Mouse (Mus musculus) kidney, postnatal 0 days (tissue): ENCODE data around the gene St8sia2. TPM values are rescaled to one million over a fixed set of nuclear protein-coding genes. Genes with fewer than 3 reads are reported as not detected.
"Not testable (repeated sequence)": the region's sequence is repeated elsewhere in the genome, so short reads cannot be mapped to it uniquely, and the experiment has no call there.

ENCODE experiments used
- ATAC-seq: fragments of 200-750 bp; cut with Nextera tagmentation; replicated peaks from 2 replicates; pipeline ENCODE4 v1.8.0; 2017; ENCODE audit warnings: low read depth, moderate number of reproducible peaks, moderate TSS enrichment, moderate library complexity; ENCODE audit not compliant: low FRiP score
- DNase-seq: peaks from one replicate; pipeline ENCODE4 v3.0.0-alpha.2; 2016; ENCODE audit warnings: low spot score
- H3K27ac ChIP-seq: fragments of 300-500 bp; sonication (generic); 2 replicates; pipeline ENCODE4 v1.5.1; 2014; ENCODE audit warnings: mild to moderate bottlenecking
- H3K27me3 ChIP-seq: fragments of 300-500 bp; sonication (generic); 2 replicates; pipeline ENCODE4 v1.6.1; 2014; ENCODE audit warnings: low read length, mixed read lengths; ENCODE audit not compliant: insufficient read depth
- H3K36me3 ChIP-seq: fragments of 300-500 bp; sonication (generic); 2 replicates; pipeline ENCODE4 v1.6.1; 2014; ENCODE audit warnings: low read length, mixed read lengths; ENCODE audit not compliant: insufficient read depth
- H3K4me1 ChIP-seq: fragments of 300-500 bp; sonication (generic); replicated peaks from 2 replicates; pipeline ENCODE4 v1.6.1; 2014; ENCODE audit warnings: antibody characterized with exemption, low read length, mixed read lengths; ENCODE audit not compliant: insufficient read depth
- H3K4me2 ChIP-seq: fragments of 300-500 bp; sonication (generic); 2 replicates; pipeline ENCODE4 v1.6.1; 2014; ENCODE audit warnings: mild to moderate bottlenecking, low read length, moderate library complexity, mixed read lengths
- H3K4me3 ChIP-seq: fragments of 300-500 bp; sonication (generic); replicated peaks from 2 replicates; pipeline ENCODE4 v1.5.1; 2014; ENCODE audit warnings: low read depth, low read length
- H3K9ac ChIP-seq: fragments of 300-500 bp; sonication (generic); 2 replicates; pipeline ENCODE4 v1.6.1; 2014; ENCODE audit warnings: low read depth, low read length
- H3K9me3 ChIP-seq: fragments of 300-500 bp; sonication (generic); replicated peaks from 2 replicates; pipeline ENCODE4 v1.6.1; 2016; ENCODE audit warnings: low read length, inconsistent platforms, mixed read lengths
- CTCF ChIP-seq: IDR thresholded peaks from 2 replicates; pipeline ENCODE4 v1.5.1; 2016; ENCODE audit warnings: antibody characterized with exemption, low read depth, mild to moderate bottlenecking, moderate library complexity
- WGBS: fragments of 180-500 bp; shearing (Covaris S2); extraction: QIAGEN DNeasy Blood & Tissue Kit; methylation state at CpG from one replicate; pipeline ENCODE4 v1.1.7; 2014; 5-methylcytosine and 5-hydroxymethylcytosine counted together
- polyA plus RNA-seq: library from polyadenylated mRNA; unstranded; fragments of >200 nt; fragmentation: Nextera tagmentation; extraction: Ambion mirVana; gene quantifications from 2 replicates; pipeline ENCODE4 v1.2.1, GENCODE M21; 2015

St8sia2 gene
- polyA plus RNA-seq, 1 experiment from 2014 or later = 5.1 TPM

DNA sequence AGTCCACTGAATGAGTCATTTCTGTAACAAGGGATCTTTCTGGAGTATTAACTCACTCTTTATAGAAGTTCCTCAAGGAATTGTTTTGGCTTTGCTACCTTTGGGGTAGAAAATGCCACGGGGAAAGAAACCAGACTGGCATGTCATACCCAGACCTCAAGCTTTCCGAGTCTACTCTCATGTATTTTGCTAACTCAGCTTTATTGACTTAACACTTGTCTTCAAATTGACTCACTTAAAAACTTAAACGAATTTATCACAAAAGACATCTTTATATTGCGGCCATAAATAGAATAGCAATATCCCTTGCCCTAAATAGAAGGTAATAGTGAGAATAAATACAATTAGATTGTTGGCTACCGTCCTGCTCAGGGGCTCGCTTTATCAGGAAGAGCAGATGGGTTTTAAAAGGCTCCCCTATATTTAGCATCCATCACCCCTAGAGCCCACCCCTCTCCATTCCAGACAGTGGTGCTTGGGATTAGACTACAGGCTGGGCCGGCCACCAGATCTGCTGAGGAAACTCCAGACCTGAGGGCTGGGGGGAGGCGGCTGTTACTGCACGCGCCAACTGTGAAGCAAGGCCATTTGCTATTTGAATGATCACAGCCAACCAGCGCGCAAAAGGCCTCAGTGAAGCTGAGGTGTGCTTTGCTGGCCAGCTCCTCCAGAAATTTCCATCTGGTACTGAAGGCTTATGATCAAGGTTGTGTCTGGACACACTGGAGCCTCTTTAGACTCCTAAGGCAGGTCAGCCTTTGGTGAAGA, 12.6 kb downstream of the St8sia2 start:
- DNase-seq = no peak
- Histone ChIP-seq H3K4me2 (no peak overlapping the region), H3K27ac (no peak overlapping the region), H3K9ac (no peak overlapping the region), H3K4me3 (no peak overlapping the region), H3K4me1 (no peaks in the 10 kb centered on the region), H3K27me3 (no peaks in the 10 kb centered on the region), H3K36me3 (no peaks in the 10 kb centered on the region), H3K9me3 (no peaks in the 10 kb centered on the region)
- no peak for ATAC-seq
- WGBS = 52% methylated on average over 12 of the region's 12 CpGs
- no peak for TF ChIP-seq CTCF

DNA sequence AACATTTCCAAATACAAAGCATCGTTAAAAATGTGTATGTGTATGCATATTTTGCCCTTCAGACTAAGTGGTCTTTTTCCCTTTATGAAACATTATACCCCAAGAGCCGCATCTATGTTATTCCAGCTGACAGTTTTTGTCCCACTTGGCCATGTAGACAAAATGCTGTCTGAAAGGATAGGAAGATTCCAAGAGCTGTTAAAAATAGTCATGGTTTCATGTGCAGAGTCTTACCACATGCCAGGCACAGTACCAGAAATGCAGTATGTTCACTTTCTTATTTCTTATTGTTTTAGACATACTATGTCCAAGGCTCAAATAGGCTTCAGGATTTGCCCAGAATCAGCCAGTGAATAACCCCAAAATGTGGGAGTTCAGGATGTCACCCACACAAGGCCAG, 24.1 kb downstream of the St8sia2 start:
- no peak overlapping the region for H3K4me2 ChIP-seq
- H3K27me3 ChIP-seq = no peaks in the 10 kb centered on the region
- no peak for ATAC-seq
- no peaks in the 10 kb centered on the region for H3K36me3 ChIP-seq
- H3K9me3 ChIP-seq = no peaks in the 10 kb centered on the region
- no peak for DNase-seq
- 96% methylated on average over 2 of the region's 2 CpGs for WGBS
- no peak overlapping the region for H3K9ac ChIP-seq
- no peak overlapping the region for H3K27ac ChIP-seq
- H3K4me1 ChIP-seq = no peaks in the 10 kb centered on the region
- H3K4me3 ChIP-seq = no peak overlapping the region
- no peak for TF ChIP-seq CTCF

DNA sequence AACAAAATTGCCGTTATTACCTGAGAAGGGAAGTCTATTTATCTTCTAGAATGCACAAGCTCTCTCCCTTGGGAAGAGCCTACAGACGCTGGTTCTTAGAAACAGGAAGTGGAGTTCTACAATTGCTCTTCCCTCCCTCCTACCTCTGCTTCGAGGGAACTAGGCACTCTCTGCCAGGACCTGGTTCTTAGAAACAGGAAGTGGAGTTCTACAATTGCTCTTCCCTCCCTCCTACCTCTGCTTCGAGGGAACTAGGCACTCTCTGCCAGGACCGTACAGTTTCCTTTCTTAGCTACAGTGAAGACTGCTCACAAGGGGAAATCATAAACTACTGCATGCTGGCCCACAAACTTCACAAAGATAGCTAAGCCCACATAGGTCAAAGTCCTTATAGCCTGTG, 41.3 kb downstream of the St8sia2 start:
- 38% methylated on average over 5 of the region's 5 CpGs for WGBS
- not testable (repeated sequence) for H3K9me3 ChIP-seq, H3K9ac ChIP-seq, ATAC-seq, H3K4me3 ChIP-seq, H3K27me3 ChIP-seq, DNase-seq, H3K4me2 ChIP-seq, H3K4me1 ChIP-seq, H3K27ac ChIP-seq, H3K36me3 ChIP-seq

DNA sequence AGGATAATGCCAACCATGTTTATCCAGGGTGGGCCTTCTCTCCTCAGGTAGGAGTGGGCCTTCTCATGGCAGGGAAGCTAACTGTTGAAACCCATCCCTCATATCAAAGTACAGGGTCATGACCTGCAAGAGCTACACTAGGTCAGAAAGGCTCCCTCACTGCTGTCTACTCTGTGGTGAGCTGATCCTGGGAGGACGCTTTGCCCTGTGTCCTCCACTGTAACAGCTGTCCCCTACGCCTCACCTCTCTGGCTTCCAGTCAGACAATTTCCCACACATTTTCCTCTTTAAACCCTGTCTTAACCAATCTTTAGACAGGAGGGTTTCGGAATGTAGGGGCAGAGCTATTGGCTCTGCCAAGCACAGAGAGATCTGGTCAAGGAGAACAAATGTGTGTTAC, 48.3 kb downstream of the St8sia2 start:
- DNase-seq (peak; percentile 70), ATAC-seq (0 out of 2 replicates have a peak, but pooled peaks have one; percentile 26)
- Histone ChIP-seq H3K4me1 (no peaks in the 10 kb centered on the region), H3K4me3 (no peak overlapping the region), H3K36me3 (0 out of 2 replicates have a peak, but pooled peaks cover 4% of the 10 kb centered on the region), H3K9ac (no peak overlapping the region), H3K9me3 (no peaks in the 10 kb centered on the region), H3K4me2 (no peak overlapping the region), H3K27me3 (no peaks in the 10 kb centered on the region), H3K27ac (no peak overlapping the region)
- WGBS = 51% methylated on average over 3 of the region's 3 CpGs
- TF ChIP-seq CTCF = no peak

DNA sequence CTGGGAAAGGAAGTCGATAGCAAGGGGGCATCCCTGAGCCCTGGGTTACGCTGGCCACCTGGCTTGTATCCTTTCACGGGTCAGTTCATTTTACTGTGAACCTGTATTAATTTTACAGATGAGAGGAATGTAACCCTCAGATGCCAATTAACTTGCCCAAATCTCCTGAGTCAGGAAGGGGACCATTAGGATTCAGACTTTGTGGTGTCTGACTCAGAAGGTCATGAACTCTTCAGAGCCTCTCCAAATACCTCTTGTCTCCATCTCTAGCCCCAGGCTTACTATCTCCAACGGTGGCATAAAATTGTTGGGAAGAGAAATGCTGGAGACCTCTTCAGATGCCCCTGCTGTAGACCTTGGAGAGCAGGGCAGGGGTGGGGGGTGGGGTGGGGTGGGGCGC, 51.1 kb downstream of the St8sia2 start:
- ATAC-seq (no peak), DNase-seq (no peak)
- H3K4me1 ChIP-seq = no peaks in the 10 kb centered on the region
- H3K9me3 ChIP-seq = no peaks in the 10 kb centered on the region
- no peaks in the 10 kb centered on the region for H3K27me3 ChIP-seq
- 55% methylated on average over 5 of the region's 5 CpGs for WGBS
- H3K36me3 ChIP-seq = 0 out of 2 replicates have a peak, but pooled peaks cover 4% of the 10 kb centered on the region
- H3K4me2 ChIP-seq = no peak overlapping the region
- no peak overlapping the region for H3K27ac ChIP-seq
- H3K4me3 ChIP-seq = no peak overlapping the region
- no peak overlapping the region for H3K9ac ChIP-seq
- no peak for TF ChIP-seq CTCF

DNA sequence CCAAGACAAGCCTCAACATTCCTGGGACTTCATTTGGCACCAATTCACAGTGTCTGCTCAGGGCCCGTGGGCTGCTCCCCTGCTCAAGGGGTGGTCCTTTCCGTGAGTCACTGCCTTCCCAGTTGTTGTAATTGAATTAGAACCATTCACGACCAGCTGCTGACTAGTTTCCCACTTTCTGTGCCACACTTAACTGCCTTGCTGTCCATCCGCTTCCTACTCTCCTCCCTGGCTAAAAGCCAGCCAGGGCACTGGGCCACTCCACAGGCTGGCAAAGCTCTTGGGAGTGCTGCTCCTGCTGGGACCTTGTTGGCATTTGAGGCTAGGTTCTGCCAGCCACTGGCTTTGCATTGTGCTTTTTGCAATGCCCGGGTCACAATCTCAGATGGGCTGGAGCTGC, 59.0 kb downstream of the St8sia2 start:
- no peaks in the 10 kb centered on the region for H3K27me3 ChIP-seq
- no peak overlapping the region for H3K27ac ChIP-seq
- H3K4me3 ChIP-seq = no peak overlapping the region
- ATAC-seq (no peak), DNase-seq (no peak)
- no peak overlapping the region for H3K4me2 ChIP-seq
- H3K36me3 ChIP-seq = no peaks in the 10 kb centered on the region
- 31% methylated on average over 5 of the region's 5 CpGs for WGBS
- TF ChIP-seq CTCF = no peak
- H3K4me1 ChIP-seq = no peaks in the 10 kb centered on the region
- H3K9me3 ChIP-seq = no peaks in the 10 kb centered on the region
- H3K9ac ChIP-seq = no peak overlapping the region

DNA sequence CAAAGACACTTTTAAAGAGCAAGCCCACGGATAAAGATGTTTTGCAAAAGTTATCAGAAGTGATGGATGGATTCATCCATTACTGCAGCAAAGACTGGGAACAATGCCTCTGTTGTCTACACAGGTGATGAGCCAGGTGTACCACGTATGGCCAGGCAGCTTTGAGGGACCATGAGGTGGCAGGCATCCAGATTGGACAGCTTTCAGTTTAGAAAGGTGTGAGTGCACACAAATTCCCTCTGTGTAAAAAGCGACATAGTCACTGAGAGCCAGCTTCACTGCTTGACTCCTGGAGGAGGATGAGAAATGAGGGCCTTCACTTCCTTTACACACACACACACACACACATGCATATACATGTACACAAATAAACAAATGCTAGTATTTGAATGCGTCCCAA, 60.4 kb downstream of the St8sia2 start:
- 88% methylated on average over 4 of the region's 4 CpGs for WGBS
- no peaks in the 10 kb centered on the region for H3K27me3 ChIP-seq
- TF ChIP-seq CTCF = no peak

More for the DNA sequence above, 60.4 kb downstream of the St8sia2 start:
- H3K4me3 ChIP-seq = no peak overlapping the region
- H3K9me3 ChIP-seq = no peaks in the 10 kb centered on the region
- DNase-seq = no peak
- H3K27ac ChIP-seq = no peak overlapping the region
- H3K4me1 ChIP-seq = no peaks in the 10 kb centered on the region
- no peak overlapping the region for H3K9ac ChIP-seq
- no peaks in the 10 kb centered on the region for H3K36me3 ChIP-seq
- no peak for ATAC-seq
- H3K4me2 ChIP-seq = no peak overlapping the region
